Mouse (Mus musculus): ENCODE results near the gene Zfp369. TPM values are rescaled to one million over a fixed set of nuclear protein-coding genes. Genes with fewer than 3 reads are reported as not detected.

The Zfp369 gene
- polyA plus RNA-seq, 1 experiment from 2014 or later: 27.8 TPM

Other genes starting within 250 kb of the Zfp369 start
- not detected in 2 replicates for gene Spata31d1c, start 245.8 kb upstream of the Zfp369 start, polyA plus RNA-seq (2014; fragmentation: Nextera tagmentation; extraction: Ambion mirVana)
- gene Prss47, start 226.1 kb upstream of the Zfp369 start, polyA plus RNA-seq (2014; fragmentation: Nextera tagmentation; extraction: Ambion mirVana): not detected in 2 replicates
- gene Mfsd14b, start 165.8 kb upstream of the Zfp369 start, polyA plus RNA-seq (2014; fragmentation: Nextera tagmentation; extraction: Ambion mirVana): 33.9 and 43.4 TPM in 2 replicates
- gene Olfr465-ps1, start 140.7 kb upstream of the Zfp369 start, polyA plus RNA-seq (2014; fragmentation: Nextera tagmentation; extraction: Ambion mirVana): not detected in 2 replicates
- gene Olfr466, start 128.6 kb upstream of the Zfp369 start, polyA plus RNA-seq (2014; fragmentation: Nextera tagmentation; extraction: Ambion mirVana): not detected in 2 replicates
- gene Nlrp4f, start 72.8 kb upstream of the Zfp369 start, polyA plus RNA-seq (2014; fragmentation: Nextera tagmentation; extraction: Ambion mirVana): 0.13 TPM in 1 of 2 replicates, not detected in the other
- gene Gm10775, start 19.3 kb upstream of the Zfp369 start, polyA plus RNA-seq (2014; fragmentation: Nextera tagmentation; extraction: Ambion mirVana): 0.17 and 0.37 TPM in 2 replicates
- not detected in 2 replicates for gene Gm10139, start 233.9 kb downstream of the Zfp369 start, polyA plus RNA-seq (2014; fragmentation: Nextera tagmentation; extraction: Ambion mirVana)

All from hindbrain, embryonic 14.5 days (tissue).